Mouse (Mus musculus): ENCODE results near the gene Tmem52.
"Not testable (repeated sequence)": the region's sequence is repeated elsewhere in the genome, so short reads cannot be mapped to it uniquely, and the experiment has no call there.

The Tmem52 gene

GRCm38 (mm10) chr4:155468952-155469351 is at the start of gene Tmem52:
Gene Tmem52 (plus strand): TSS chr4:155469114.
- peak; percentile 72 for DNase-seq (ENCODE audit: low spot score)

- no peak for DNase-seq (ENCODE audit: low spot score)
Measured at GRCm38 (mm10) chr4:155420137-155420536, 48.8 kb upstream of the Tmem52 start.

- not testable (repeated sequence) for DNase-seq (ENCODE audit: low spot score)
Measured at GRCm38 (mm10) chr4:155421412-155422370, 47.2 kb upstream of the Tmem52 start.

GRCm38 (mm10) chr4:155423988-155424387 is 44.9 kb upstream of the Tmem52 start:
- DNase-seq (ENCODE audit: low spot score): no peak

GRCm38 (mm10) chr4:155426272-155426671 is 42.6 kb upstream of the Tmem52 start:
- no peak for DNase-seq (ENCODE audit: low spot score)

GRCm38 (mm10) chr4:155428442-155428841 is 40.5 kb upstream of the Tmem52 start:
- no peak for DNase-seq (ENCODE audit: low spot score)

GRCm38 (mm10) chr4:155429202-155429601 is 39.7 kb upstream of the Tmem52 start:
- no peak for DNase-seq (ENCODE audit: low spot score)

- no peak for DNase-seq (ENCODE audit: low spot score)
Measured at GRCm38 (mm10) chr4:155432358-155432757, 36.6 kb upstream of the Tmem52 start.

- no peak for DNase-seq (ENCODE audit: low spot score)
Measured at GRCm38 (mm10) chr4:155433993-155434392, 34.9 kb upstream of the Tmem52 start.

- no peak for DNase-seq (ENCODE audit: low spot score)
Measured at GRCm38 (mm10) chr4:155442808-155443207, 26.1 kb upstream of the Tmem52 start.

GRCm38 (mm10) chr4:155451597-155451996 is 17.3 kb upstream of the Tmem52 start:
- no peak for DNase-seq (ENCODE audit: low spot score)

GRCm38 (mm10) chr4:155458575-155458974 is 10.3 kb upstream of the Tmem52 start:
- DNase-seq (ENCODE audit: low spot score): no peak

GRCm38 (mm10) chr4:155463050-155463449 is 5.9 kb upstream of the Tmem52 start:
- DNase-seq (ENCODE audit: low spot score): no peak

- no peak for DNase-seq (ENCODE audit: low spot score)
Measured at GRCm38 (mm10) chr4:155463611-155464010, 5.3 kb upstream of the Tmem52 start.

GRCm38 (mm10) chr4:155464061-155464460 is 4.9 kb upstream of the Tmem52 start:
- no peak for DNase-seq (ENCODE audit: low spot score)

GRCm38 (mm10) chr4:155465607-155466006 is 3.3 kb upstream of the Tmem52 start:
- DNase-seq (ENCODE audit: low spot score): no peak

- DNase-seq (ENCODE audit: low spot score): no peak
Measured at GRCm38 (mm10) chr4:155466080-155466479, 2.8 kb upstream of the Tmem52 start.

GRCm38 (mm10) chr4:155467237-155468010 is 1.5 kb upstream of the Tmem52 start:
- DNase-seq (ENCODE audit: low spot score): no peak

- peak; percentile 82 for DNase-seq (ENCODE audit: low spot score)
Measured at GRCm38 (mm10) chr4:155469590-155470262, 812 bp downstream of the Tmem52 start.

GRCm38 (mm10) chr4:155470263-155470953 is 1.5 kb downstream of the Tmem52 start:
- no peak for DNase-seq (ENCODE audit: low spot score)

GRCm38 (mm10) chr4:155470997-155471396 is 2.1 kb downstream of the Tmem52 start:
- DNase-seq (ENCODE audit: low spot score): no peak

GRCm38 (mm10) chr4:155471406-155471805 is 2.5 kb downstream of the Tmem52 start:
- DNase-seq (ENCODE audit: low spot score): no peak
